Mouse (Mus musculus): ENCODE results near the gene Trnp1.
"Not testable (repeated sequence)": the region's sequence is repeated elsewhere in the genome, so short reads cannot be mapped to it uniquely, and the experiment has no call there.

Gene Trnp1

GRCm38 (mm10) chr4:133498160-133498724 lies at the start of gene Trnp1:
TSS of gene Trnp1 (minus strand) at chr4:133498550.
- peak; percentile 94 for DNase-seq

GRCm38 (mm10) chr4:133545272-133546231 lies 47.2 kb upstream of the Trnp1 start, which contains the start of gene Nudc:
TSS of gene Nudc (minus strand) at chr4:133545996.
- peak; percentile 96 to 99 for DNase-seq

- DNase-seq: no peak
These were observed 38.3 kb upstream of the Trnp1 start for GRCm38 (mm10) chr4:133536652-133537051.

- no peak for DNase-seq
These were observed 37.7 kb upstream of the Trnp1 start for GRCm38 (mm10) chr4:133536081-133536480.

GRCm38 (mm10) chr4:133532777-133533176 lies 34.4 kb upstream of the Trnp1 start:
- DNase-seq: no peak

GRCm38 (mm10) chr4:133527788-133528187 lies 29.4 kb upstream of the Trnp1 start:
- DNase-seq: no peak

GRCm38 (mm10) chr4:133521502-133521901 lies 23.2 kb upstream of the Trnp1 start:
- DNase-seq: no peak

- DNase-seq: no peak
These were observed 21.0 kb upstream of the Trnp1 start for GRCm38 (mm10) chr4:133519369-133519665.

- DNase-seq: no peak
These were observed 20.4 kb upstream of the Trnp1 start, which contains the start of gene Kdf1 for GRCm38 (mm10) chr4:133518601-133519368. TSS of gene Kdf1 (plus strand) at chr4:133518963.

GRCm38 (mm10) chr4:133512972-133513371 lies 14.6 kb upstream of the Trnp1 start:
- DNase-seq: peak; percentile 87 to 89

GRCm38 (mm10) chr4:133512511-133512910 lies 14.2 kb upstream of the Trnp1 start:
- DNase-seq: not testable (repeated sequence)

- peak; percentile 46 to 54 for DNase-seq
These were observed 12.7 kb upstream of the Trnp1 start for GRCm38 (mm10) chr4:133511050-133511449.

GRCm38 (mm10) chr4:133508990-133509389 lies 10.6 kb upstream of the Trnp1 start:
- peak; percentile 73 to 84 for DNase-seq

GRCm38 (mm10) chr4:133506573-133506972 lies 8.2 kb upstream of the Trnp1 start:
- no peak for DNase-seq

- DNase-seq: no peak
These were observed 6.6 kb upstream of the Trnp1 start for GRCm38 (mm10) chr4:133504755-133505485.

GRCm38 (mm10) chr4:133504300-133504699 lies 6.0 kb upstream of the Trnp1 start:
- DNase-seq: no peak

GRCm38 (mm10) chr4:133501514-133501913 lies 3.2 kb upstream of the Trnp1 start:
- no peak for DNase-seq

- DNase-seq: peak; percentile 42 to 71
These were observed 740 bp downstream of the Trnp1 start for GRCm38 (mm10) chr4:133497461-133498159.

GRCm38 (mm10) chr4:133496738-133497445 lies 1.5 kb downstream of the Trnp1 start:
- peak; percentile 64 to 69 for DNase-seq

- peak; percentile 66 to 71 for DNase-seq
These were observed 2.6 kb downstream of the Trnp1 start for GRCm38 (mm10) chr4:133495711-133496110.

- DNase-seq: no peak
These were observed 3.5 kb downstream of the Trnp1 start for GRCm38 (mm10) chr4:133494867-133495266.

All from cerebellum, adult 18-20 months (tissue).